Mouse (Mus musculus): ENCODE measurements around the gene Gm21411.
"Not testable (repeated sequence)": the region's sequence is repeated elsewhere in the genome, so short reads cannot be mapped to it uniquely, and the experiment has no call there.

Gm21411 gene

GRCm38 (mm10) chr4:146909386-146910137 lies at the start of gene Gm21411:
Gene Gm21411 (minus strand): TSS chr4:146909590.
- DNase-seq: not testable (repeated sequence)

GRCm38 (mm10) chr4:146941691-146942090 lies 32.3 kb upstream of the Gm21411 start:
- DNase-seq: not testable (repeated sequence)

GRCm38 (mm10) chr4:146932311-146933082 lies 23.1 kb upstream of the Gm21411 start:
- no peak for DNase-seq

DNA sequence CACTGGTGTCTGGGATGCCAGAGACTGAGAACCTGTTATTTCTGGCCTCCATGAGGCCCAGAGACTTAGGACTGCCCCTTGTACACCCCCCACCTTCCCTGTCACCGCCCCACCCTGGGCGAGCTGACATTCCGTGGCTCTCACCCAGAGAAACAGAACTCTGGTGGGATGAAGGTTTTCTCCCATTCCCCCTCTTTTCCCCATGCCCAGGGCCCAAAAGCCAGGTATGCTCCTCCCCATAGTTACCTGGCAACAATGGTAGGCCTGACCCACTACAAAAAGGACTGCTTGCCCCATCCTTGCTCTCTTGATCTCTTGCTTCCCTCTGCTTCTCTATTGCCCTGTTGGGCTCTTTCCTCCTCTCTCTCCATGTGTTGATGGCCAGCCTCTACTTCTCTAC lies 5.8 kb upstream of the Gm21411 start:
- DNase-seq: no peak

- not testable (repeated sequence) for DNase-seq
Observed at GRCm38 (mm10) chr4:146908131-146908530, 1.3 kb downstream of the Gm21411 start.

- DNase-seq: not testable (repeated sequence)
Observed at GRCm38 (mm10) chr4:146904782-146905181, 4.6 kb downstream of the Gm21411 start.

DNA sequence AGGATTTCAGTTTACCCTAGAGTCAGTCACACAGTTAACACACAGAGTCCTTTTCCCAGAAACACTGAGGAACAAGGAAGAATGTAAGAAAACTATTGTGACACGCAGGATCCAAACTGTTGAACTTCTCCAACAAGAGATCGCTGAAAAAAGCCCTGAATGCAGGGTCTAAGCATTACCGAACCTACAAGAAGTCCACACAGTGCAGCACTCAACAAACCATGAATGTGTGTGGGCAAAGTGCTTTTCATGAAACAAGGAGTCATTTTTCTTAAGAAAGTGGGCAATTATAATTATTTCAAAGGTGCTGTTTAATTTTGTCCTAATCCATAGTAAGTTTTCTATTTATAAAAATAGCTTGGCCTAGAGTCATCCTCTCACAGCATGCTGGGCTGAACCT lies 6.3 kb downstream of the Gm21411 start:
- DNase-seq: not testable (repeated sequence)
